Comparison of ENCODE assay signal across 19 mouse cellular contexts in the genomic region with DNA sequence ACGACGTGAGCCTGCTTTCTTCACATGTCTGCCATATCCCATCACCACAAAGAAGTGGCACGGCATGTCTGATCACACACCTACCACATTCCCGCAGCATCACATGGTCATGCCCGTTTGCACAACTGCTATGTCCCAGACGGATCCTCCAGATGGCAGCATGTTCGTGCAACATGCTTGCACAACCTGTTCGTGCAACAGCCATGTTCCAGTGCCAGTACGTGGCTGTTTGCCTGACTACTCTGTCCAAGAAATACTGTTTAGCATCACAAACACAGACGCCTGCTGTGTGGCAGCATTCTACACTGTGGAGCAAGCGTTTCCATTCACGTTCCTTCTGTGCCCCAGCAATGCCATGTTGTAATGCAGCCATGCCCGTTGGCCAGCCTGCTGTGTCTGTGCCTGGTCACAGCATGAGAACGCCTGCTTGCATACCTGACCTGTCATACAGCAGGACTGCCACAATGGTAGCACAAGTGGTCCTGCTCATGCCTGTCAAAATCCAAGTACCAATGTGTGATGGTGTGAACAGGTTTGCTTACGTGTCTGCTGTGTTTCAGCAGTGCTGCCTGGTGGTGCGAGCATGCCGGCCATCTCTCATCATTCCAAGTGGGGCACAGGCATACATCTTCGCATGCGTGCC. TPM values are rescaled to one million over a fixed set of nuclear protein-coding genes. Genes with fewer than 3 reads are reported as not detected.
DNase-seq lines count a peak whose midpoint lies in the region; ATAC-seq and TF ChIP-seq lines count a peak whose summit lies in the region.
"Had no signal": no experiment of that assay in that cellular context is flagged by ENCODE, and none has a peak within 500 bp of the region (broad histone marks: within the 10 kb centered on the region; RNA-seq: fewer than 3 reads in every experiment).

No protein-coding gene starts in this region.

- no peaks in the 10 kb centered on the region for H3K9me3 ChIP-seq in forebrain, embryonic 13.5 days (replicated peaks)
- no peaks in the 10 kb centered on the region for H3K9me3 ChIP-seq in forebrain, embryonic 12.5 days
- no peaks in the 10 kb centered on the region for H3K9me3 ChIP-seq in CH12.LX (replicated peaks; ENCODE audit: low read length)
- H3K9me3 ChIP-seq: embryonic facial prominence, embryonic 15.5 days; midbrain, embryonic 15.5 days; stomach, embryonic 15.5 days had no signal

- peak; percentile 46 for DNase-seq in layer of hippocampus, adult 9-11 months
- DNase-seq in layer of hippocampus, adult 9-10 months (ENCODE audit: low spot score), result no peak
- no peak for DNase-seq in CH12.LX (ENCODE audit: extremely low read depth)
- DNase-seq in retina, embryonic 14.5 days (ENCODE audit: low spot score), result no peak
- DNase-seq in lung, postnatal 10 days, result no peak
- DNase-seq: B cell, adult 2 months; cerebellum, postnatal 25 days; heart, postnatal 36 days; kidney, adult 18-20 months; liver; right cerebral cortex, postnatal 25 days had no signal

- peak; percentile 14 for TF ChIP-seq RAD21 in CH12.LX (IDR thresholded peaks at IDR 0.05; ENCODE audit: low read depth, low read length)

- H3K27me3 ChIP-seq in forebrain, embryonic 13.5 days, result no peaks in the 10 kb centered on the region
- H3K27me3 ChIP-seq in forebrain, embryonic 12.5 days, result no peaks in the 10 kb centered on the region
- H3K27me3 ChIP-seq in CH12.LX (replicated peaks), result peaks cover 2% of the 10 kb centered on the region
- H3K27me3 ChIP-seq: embryonic facial prominence, embryonic 15.5 days; midbrain, embryonic 15.5 days; stomach, embryonic 15.5 days had no signal

- in situ Hi-C loops in CH12.LX (cut with MboI; ENCODE audit: low pct_ligation_motif_present, low pct_unique_long_range_greater_than_20kb, low sequenced_read_pairs), result no loop called here

- H3K4me3 ChIP-seq in forebrain, embryonic 13.5 days, result no peak overlapping the region
- no peak overlapping the region for H3K4me3 ChIP-seq in forebrain, embryonic 12.5 days (replicated peaks)
- no peak overlapping the region for H3K4me3 ChIP-seq in CH12.LX (replicated peaks in 1 of 3; ENCODE audit: low read depth in 2 of 3, low read length in 2 of 3, poor library complexity in 1 of 3)
- H3K4me3 ChIP-seq in embryonic fibroblast, embryonic 13.5 days (ENCODE audit: insufficient read depth, low read length), result no peak overlapping the region
- H3K4me3 ChIP-seq: embryonic facial prominence, embryonic 15.5 days; heart, adult 2 months; midbrain, embryonic 15.5 days; stomach, embryonic 15.5 days had no signal

- no peak for TF ChIP-seq POLR2A in CH12.LX (IDR thresholded peaks at IDR 0.05; ENCODE audit: low read depth, low read length)
- TF ChIP-seq POLR2A in embryonic fibroblast, embryonic 13.5 days (IDR thresholded peaks at IDR 0.05; ENCODE audit: low read depth, low read length), result no peak

- dilution Hi-C loops in CH12.LX (cut with MboI; ENCODE audit: extremely low pct_ligation_motif_present, extremely low pct_unique_long_range_greater_than_20kb, low sequenced_read_pairs), result no loop called here

- ATAC-seq in forebrain, embryonic 13.5 days, result peak; percentile 59; the same call in 1 of the 2 replicates
- ATAC-seq in forebrain, embryonic 12.5 days (ENCODE audit: low FRiP score), result no peak
- ATAC-seq: lung, postnatal 0 days; midbrain, embryonic 15.5 days had no signal

- WGBS in forebrain, embryonic 13.5 days, result 76% methylated on average over 19 of the region's 19 CpGs
- 86% methylated on average over 19 of the region's 19 CpGs for WGBS in forebrain, embryonic 12.5 days

- H3K4me2 ChIP-seq in forebrain, embryonic 13.5 days, result no peak overlapping the region
- H3K4me2 ChIP-seq in forebrain, embryonic 12.5 days, result no peak overlapping the region
- no peak overlapping the region for H3K4me2 ChIP-seq in CH12.LX (ENCODE audit: insufficient read depth, low read depth, poor library complexity, severe bottlenecking)
- H3K4me2 ChIP-seq: embryonic facial prominence, embryonic 15.5 days; midbrain, embryonic 15.5 days; stomach, embryonic 15.5 days had no signal

- H3K36me3 ChIP-seq in forebrain, embryonic 13.5 days (ENCODE audit: poor library complexity, severe bottlenecking), result no peaks in the 10 kb centered on the region
- H3K36me3 ChIP-seq in forebrain, embryonic 12.5 days (replicated peaks), result no peaks in the 10 kb centered on the region
- no peaks in the 10 kb centered on the region for H3K36me3 ChIP-seq in CH12.LX (replicated peaks in 1 of 2; ENCODE audit: control insufficient read depth in 1 of 2, insufficient read depth in 1 of 2, low read length in 1 of 2)
- H3K36me3 ChIP-seq: embryonic facial prominence, embryonic 15.5 days; midbrain, embryonic 15.5 days; stomach, embryonic 15.5 days had no signal

- no peaks in the 10 kb centered on the region for H3K79me2 ChIP-seq in CH12.LX (replicated peaks; ENCODE audit: control insufficient read depth, extremely low read depth, insufficient read depth, poor library complexity, severe bottlenecking)

- H3K27ac ChIP-seq in forebrain, embryonic 13.5 days, result no peak overlapping the region
- H3K27ac ChIP-seq in forebrain, embryonic 12.5 days, result no peak overlapping the region
- no peak overlapping the region for H3K27ac ChIP-seq in CH12.LX (ENCODE audit: insufficient read depth, low read depth)
- no peak overlapping the region for H3K27ac ChIP-seq in embryonic fibroblast, embryonic 13.5 days (ENCODE audit: insufficient read depth, low read length)
- H3K27ac ChIP-seq: embryonic facial prominence, embryonic 15.5 days; heart, adult 2 months; midbrain, embryonic 15.5 days; stomach, embryonic 15.5 days had no signal

- TF ChIP-seq CTCF in CH12.LX (conservative IDR thresholded peaks at IDR 0.05 in 1 of 2, IDR thresholded peaks at IDR 0.05 in 1 of 2; ENCODE audit: low read depth in 2 of 2, low read length in 2 of 2), result peak in 1 of 2 experiments; percentile 36; a peak in 2 of 4 replicates
- peak; percentile 24; the same call in 1 of the 2 replicates for TF ChIP-seq CTCF in embryonic fibroblast, embryonic 13.5 days (IDR thresholded peaks at IDR 0.05; ENCODE audit: borderline replicate concordance, insufficient read depth, low read length)

- no peaks in the 10 kb centered on the region for H3K4me1 ChIP-seq in forebrain, embryonic 13.5 days
- H3K4me1 ChIP-seq in forebrain, embryonic 12.5 days, result no peaks in the 10 kb centered on the region
- peaks cover 6 to 21% of the 10 kb centered on the region in 2 experiments for H3K4me1 ChIP-seq in CH12.LX (ENCODE audit: control insufficient read depth in 1 of 2, insufficient read depth in 2 of 2)
- no peaks in the 10 kb centered on the region for H3K4me1 ChIP-seq in embryonic fibroblast, embryonic 13.5 days (ENCODE audit: control insufficient read depth, insufficient read depth, low read length)
- H3K4me1 ChIP-seq: embryonic facial prominence, embryonic 15.5 days; midbrain, embryonic 15.5 days; stomach, embryonic 15.5 days had no signal

- H3K9ac ChIP-seq in forebrain, embryonic 13.5 days, result no peak overlapping the region
- no peak overlapping the region for H3K9ac ChIP-seq in forebrain, embryonic 12.5 days
- H3K9ac ChIP-seq in CH12.LX (ENCODE audit: insufficient read depth, low read depth), result no peak overlapping the region
- H3K9ac ChIP-seq: embryonic facial prominence, embryonic 15.5 days; midbrain, embryonic 15.5 days; stomach, embryonic 15.5 days had no signal

- TF ChIP-seq EP300 in CH12.LX (IDR thresholded peaks at IDR 0.05; ENCODE audit: low read length), result no peak

TF ChIP-seq in CH12.LX, 34 proteins besides CTCF, POLR2A, EP300 and RAD21:
- TF ChIP-seq SMC3 (IDR thresholded peaks at IDR 0.05; ENCODE audit: low read depth, low read length) (0 out of 2 replicates have a peak, but pooled peaks have one; percentile 8), PAX5 (IDR thresholded peaks at IDR 0.05; ENCODE audit: low read length) (no peak)

RNA-seq across cellular contexts. Expression of a gene that starts 33.3 kb away (rescaled TPM):
- 18.3 and 20.9 TPM in 2 replicates for polyA plus RNA-seq in forebrain, embryonic 13.5 days (2015; fragmentation: Nextera tagmentation; extraction: Ambion mirVana)
- 14.0 and 18.5 TPM in 2 replicates for polyA plus RNA-seq in forebrain, embryonic 12.5 days (2016; fragmentation: Nextera tagmentation; extraction: Ambion mirVana)
- total RNA-seq in CH12.LX (2012; rRNA removed), result 36.9 and 49.9 TPM in 2 replicates
- total RNA-seq in CH12.LX (2014; rRNA removed), result 4.3 and 5.5 TPM in 2 replicates
- 2.7 TPM in 2 replicates for polyA plus RNA-seq in CH12.LX (2012; ENCODE audit: insufficient read length, low read depth)
- 0.38 and 0.44 TPM in 2 replicates for polyA plus RNA-seq in embryonic fibroblast, embryonic 13.5 days (2011; ENCODE audit: insufficient read length, low read depth, missing spikeins)
